Mouse (Mus musculus): ENCODE data around the gene Smyd3.

- TF ChIP-seq CTCF (IDR thresholded peaks at IDR 0.05; ENCODE audit: extremely low read depth, insufficient read depth, low read length) (no peak), POLR2A (IDR thresholded peaks at IDR 0.05; ENCODE audit: extremely low read depth, insufficient read depth, low read length) (no peak)
These were observed 334.3 kb downstream of the Smyd3 start for GRCm38 (mm10) chr1:179183499-179183898.
